Mouse (Mus musculus) kidney, postnatal 0 days (tissue): ENCODE results near the gene Gpr142. TPM values are rescaled to one million over a fixed set of nuclear protein-coding genes. Genes with fewer than 3 reads are reported as not detected.

Experiments
- ATAC-seq: fragments of 200-750 bp; cut with Nextera tagmentation; replicated peaks from 2 replicates; pipeline ENCODE4 v1.8.0; 2017; ENCODE audit warnings: low read depth, moderate number of reproducible peaks, moderate TSS enrichment, moderate library complexity; ENCODE audit not compliant: low FRiP score
- DNase-seq: peaks from one replicate; pipeline ENCODE4 v3.0.0-alpha.2; 2016; ENCODE audit warnings: low spot score
- H3K27ac ChIP-seq: fragments of 300-500 bp; sonication (generic); 2 replicates; pipeline ENCODE4 v1.5.1; 2014; ENCODE audit warnings: mild to moderate bottlenecking
- H3K27me3 ChIP-seq: fragments of 300-500 bp; sonication (generic); 2 replicates; pipeline ENCODE4 v1.6.1; 2014; ENCODE audit warnings: low read length, mixed read lengths; ENCODE audit not compliant: insufficient read depth
- H3K36me3 ChIP-seq: fragments of 300-500 bp; sonication (generic); 2 replicates; pipeline ENCODE4 v1.6.1; 2014; ENCODE audit warnings: low read length, mixed read lengths; ENCODE audit not compliant: insufficient read depth
- H3K4me1 ChIP-seq: fragments of 300-500 bp; sonication (generic); replicated peaks from 2 replicates; pipeline ENCODE4 v1.6.1; 2014; ENCODE audit warnings: antibody characterized with exemption, low read length, mixed read lengths; ENCODE audit not compliant: insufficient read depth
- H3K4me2 ChIP-seq: fragments of 300-500 bp; sonication (generic); 2 replicates; pipeline ENCODE4 v1.6.1; 2014; ENCODE audit warnings: mild to moderate bottlenecking, low read length, moderate library complexity, mixed read lengths
- H3K4me3 ChIP-seq: fragments of 300-500 bp; sonication (generic); replicated peaks from 2 replicates; pipeline ENCODE4 v1.5.1; 2014; ENCODE audit warnings: low read depth, low read length
- H3K9ac ChIP-seq: fragments of 300-500 bp; sonication (generic); 2 replicates; pipeline ENCODE4 v1.6.1; 2014; ENCODE audit warnings: low read depth, low read length
- H3K9me3 ChIP-seq: fragments of 300-500 bp; sonication (generic); replicated peaks from 2 replicates; pipeline ENCODE4 v1.6.1; 2016; ENCODE audit warnings: low read length, inconsistent platforms, mixed read lengths
- CTCF ChIP-seq: IDR thresholded peaks from 2 replicates; pipeline ENCODE4 v1.5.1; 2016; ENCODE audit warnings: antibody characterized with exemption, low read depth, mild to moderate bottlenecking, moderate library complexity
- WGBS: fragments of 180-500 bp; shearing (Covaris S2); extraction: QIAGEN DNeasy Blood & Tissue Kit; methylation state at CpG from one replicate; pipeline ENCODE4 v1.1.7; 2014; 5-methylcytosine and 5-hydroxymethylcytosine counted together
- polyA plus RNA-seq: library from polyadenylated mRNA; unstranded; fragments of >200 nt; fragmentation: Nextera tagmentation; extraction: Ambion mirVana; gene quantifications from 2 replicates; pipeline ENCODE4 v1.2.1, GENCODE M21; 2015

Gene Gpr142
- polyA plus RNA-seq, 1 experiment from 2014 or later, result not detected

- ATAC-seq, result no peak
- 59% methylated on average over 4 of the region's 4 CpGs for WGBS
- Histone ChIP-seq H3K4me2 (no peak overlapping the region), H3K4me3 (no peak overlapping the region), H3K36me3 (no peaks in the 10 kb centered on the region), H3K4me1 (peaks cover 17% of the 10 kb centered on the region), H3K9me3 (no peaks in the 10 kb centered on the region), H3K9ac (no peak overlapping the region), H3K27me3 (no peaks in the 10 kb centered on the region), H3K27ac (peak overlapping the region; percentile 69)
- no peak for DNase-seq
- no peak for TF ChIP-seq CTCF
These were observed 47.6 kb downstream of the Gpr142 start for GRCm38 (mm10) chr11:114846336-114846735.

GRCm38 (mm10) chr11:114847008-114847407 lies 48.3 kb downstream of the Gpr142 start:
- DNase-seq, result peak; percentile 86
- Histone ChIP-seq H3K9me3 (no peaks in the 10 kb centered on the region), H3K9ac (no peak overlapping the region), H3K27me3 (no peaks in the 10 kb centered on the region), H3K4me3 (no peak overlapping the region), H3K4me2 (no peak overlapping the region), H3K36me3 (no peaks in the 10 kb centered on the region), H3K27ac (peak overlapping the region; percentile 69), H3K4me1 (peaks cover 17% of the 10 kb centered on the region)
- WGBS, result 49% methylated on average over 5 of the region's 5 CpGs
- TF ChIP-seq CTCF, result no peak
- no peak for ATAC-seq

GRCm38 (mm10) chr11:114849572-114849971 lies 50.8 kb downstream of the Gpr142 start:
- no peaks in the 10 kb centered on the region for H3K9me3 ChIP-seq
- H3K36me3 ChIP-seq, result no peaks in the 10 kb centered on the region
- peak overlapping the region; percentile 99 for H3K27ac ChIP-seq
- ATAC-seq (no peak), DNase-seq (no peak)
- no peak overlapping the region for H3K4me2 ChIP-seq
- TF ChIP-seq CTCF, result no peak
- H3K9ac ChIP-seq, result 0 out of 2 replicates have a peak overlapping the region, but pooled peaks have one; percentile 29
- no peak overlapping the region for H3K4me3 ChIP-seq
- WGBS, result 16% methylated on average over 2 of the region's 2 CpGs
- no peaks in the 10 kb centered on the region for H3K27me3 ChIP-seq
- H3K4me1 ChIP-seq, result peaks cover 10% of the 10 kb centered on the region

DNA sequence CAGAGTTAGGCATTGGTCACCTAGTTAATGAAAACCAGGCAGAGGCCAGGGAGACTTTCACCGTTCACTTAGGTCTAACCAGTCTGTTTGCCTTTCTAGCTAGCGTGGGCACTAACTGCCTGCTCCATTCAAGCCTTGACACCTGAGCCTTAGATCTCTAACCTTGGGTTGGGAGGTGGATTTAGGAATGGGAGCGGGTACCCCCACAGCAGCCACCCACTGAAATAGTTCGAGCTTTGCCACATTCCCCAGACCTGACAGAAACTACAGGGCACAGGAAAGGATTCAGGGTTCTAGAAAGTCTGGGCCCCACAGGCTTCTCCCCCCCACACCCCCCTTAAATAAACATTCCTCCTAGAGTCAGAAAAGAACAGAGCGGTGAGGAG lies 51.3 kb downstream of the Gpr142 start:
- no peak overlapping the region for H3K9ac ChIP-seq
- no peak for TF ChIP-seq CTCF
- H3K27me3 ChIP-seq, result no peaks in the 10 kb centered on the region
- peak overlapping the region; percentile 64 for H3K4me2 ChIP-seq
- H3K27ac ChIP-seq, result peak overlapping the region; percentile 99
- ATAC-seq, result peak; percentile 1
- no peak overlapping the region for H3K4me3 ChIP-seq
- DNase-seq, result no peak
- no peaks in the 10 kb centered on the region for H3K9me3 ChIP-seq
- H3K4me1 ChIP-seq, result peaks cover 15% of the 10 kb centered on the region
- 19% methylated on average over 5 of the region's 5 CpGs for whole genome bisulfite sequencing
- no peaks in the 10 kb centered on the region for H3K36me3 ChIP-seq

- peak within 1 kb of the TSS; percentile 64 for H3K4me2 ChIP-seq
- H3K27ac ChIP-seq, result peak within 1 kb of the TSS; percentile 99
- H3K9ac ChIP-seq, result peak within 1 kb of the TSS; percentile 93
- peaks cover 16% of the 10 kb centered on the region for H3K4me1 ChIP-seq
- no peak for TF ChIP-seq CTCF
- WGBS, result under 1% methylated on average over 39 of the region's 43 CpGs
- no peaks in the 10 kb centered on the region for H3K27me3 ChIP-seq
- DNase-seq (peak; percentile 90), ATAC-seq (peak; percentile 81)
- peak within 1 kb of the TSS; percentile 95 for H3K4me3 ChIP-seq
- no peaks in the 10 kb centered on the region for H3K9me3 ChIP-seq
- no peaks in the 10 kb centered on the region for H3K36me3 ChIP-seq
These were observed 51.9 kb downstream of the Gpr142 start, which contains the start of gene Gprc5c for GRCm38 (mm10) chr11:114850452-114851268. TSS of gene Gprc5c (plus strand) at chr11:114851152.

GRCm38 (mm10) chr11:114851269-114851607 lies 52.5 kb downstream of the Gpr142 start:
- peak overlapping the region; percentile 64 for H3K4me2 ChIP-seq
- peaks cover 16% of the 10 kb centered on the region for H3K4me1 ChIP-seq
- H3K27ac ChIP-seq, result peak overlapping the region; percentile 99
- no peaks in the 10 kb centered on the region for H3K36me3 ChIP-seq
- DNase-seq, result peak; percentile 68
- H3K4me3 ChIP-seq, result peak overlapping the region; percentile 95
- no peak for TF ChIP-seq CTCF
- no peaks in the 10 kb centered on the region for H3K27me3 ChIP-seq
- H3K9me3 ChIP-seq, result no peaks in the 10 kb centered on the region
- peak; percentile 37 for ATAC-seq
- peak overlapping the region; percentile 93 for H3K9ac ChIP-seq
- under 1% methylated on average over 27 of the region's 27 CpGs for WGBS
